Mouse (Mus musculus): ENCODE measurements at regions not wholly inside any gene's neighbourhood (a gene's known extent, or its start where the extent isn't known, plus 50 kb on each side); places are given as distances from the start of the nearest gene placed in this dataset.
A peak's percentile ranks its signal among the peaks of the same experiment; 100 is the strongest.

- Histone ChIP-seq H3K4me3 (ENCODE audit: low read depth, low read length) (no peak overlapping the region), H3K36me3 (replicated peaks; ENCODE audit: control insufficient read depth, insufficient read depth, low read length) (no peaks in the 10 kb centered on the region), H3K27ac (ENCODE audit: low read depth) (no peak overlapping the region), H3K9ac (replicated peaks; ENCODE audit: low read depth, low read length) (no peak overlapping the region), H3K27me3 (ENCODE audit: control insufficient read depth, insufficient read depth, low read length) (no peaks in the 10 kb centered on the region), H3K9me3 (replicated peaks; ENCODE audit: control insufficient read depth, low read length) (no peaks in the 10 kb centered on the region), H3K4me1 (ENCODE audit: control insufficient read depth, insufficient read depth) (no peaks in the 10 kb centered on the region), H3K4me2 (ENCODE audit: low read depth, low read length) (no peak overlapping the region)
- ATAC-seq (ENCODE audit: insufficient read depth, low read depth) = no peak
- 64% methylated on average over 5 of the region's 5 CpGs for WGBS
- no peak for DNase-seq (ENCODE audit: low spot score)
- TF ChIP-seq CTCF (IDR thresholded peaks at IDR 0.05; ENCODE audit: low read depth) = no peak
- no peak for TF ChIP-seq EP300 (IDR thresholded peaks at IDR 0.05; ENCODE audit: low read depth)
These were observed 362.0 kb upstream of the Chd6 start for GRCm38 (mm10) chr2:161470844-161471243.

- DNase-seq (ENCODE audit: low spot score) = peak; percentile 16
- H3K4me3 ChIP-seq (ENCODE audit: low read depth, low read length) = no peak overlapping the region
These were observed 361.1 kb upstream of the Chd6 start for GRCm38 (mm10) chr2:161470025-161470424.

GRCm38 (mm10) chr2:161467035-161467434 is 358.2 kb upstream of the Chd6 start:
- H3K4me1 ChIP-seq (ENCODE audit: control insufficient read depth, insufficient read depth) = no peaks in the 10 kb centered on the region
- H3K27ac ChIP-seq (ENCODE audit: low read depth) = no peak overlapping the region
- no peak for TF ChIP-seq EP300 (IDR thresholded peaks at IDR 0.05; ENCODE audit: low read depth)
- TF ChIP-seq CTCF (IDR thresholded peaks at IDR 0.05; ENCODE audit: low read depth) = no peak
- ATAC-seq (ENCODE audit: insufficient read depth, low read depth) (no peak), DNase-seq (ENCODE audit: low spot score) (no peak)
- no peak overlapping the region for H3K9ac ChIP-seq (replicated peaks; ENCODE audit: low read depth, low read length)
- H3K36me3 ChIP-seq (replicated peaks; ENCODE audit: control insufficient read depth, insufficient read depth, low read length) = no peaks in the 10 kb centered on the region
- H3K27me3 ChIP-seq (ENCODE audit: control insufficient read depth, insufficient read depth, low read length) = no peaks in the 10 kb centered on the region
- H3K4me3 ChIP-seq (ENCODE audit: low read depth, low read length) = no peak overlapping the region
- WGBS = 70% methylated on average over 1 of the region's 1 CpGs
- H3K4me2 ChIP-seq (ENCODE audit: low read depth, low read length) = no peak overlapping the region
- H3K9me3 ChIP-seq (replicated peaks; ENCODE audit: control insufficient read depth, low read length) = no peaks in the 10 kb centered on the region

More at GRCm38 (mm10) chr2:161470025-161470424, 361.1 kb upstream of the Chd6 start:
- H3K4me1 ChIP-seq (ENCODE audit: control insufficient read depth, insufficient read depth) = no peaks in the 10 kb centered on the region
- no peak overlapping the region for H3K4me2 ChIP-seq (ENCODE audit: low read depth, low read length)
- WGBS = 16% methylated on average over 2 of the region's 2 CpGs
- H3K9ac ChIP-seq (replicated peaks; ENCODE audit: low read depth, low read length) = no peak overlapping the region
- no peaks in the 10 kb centered on the region for H3K27me3 ChIP-seq (ENCODE audit: control insufficient read depth, insufficient read depth, low read length)
- no peaks in the 10 kb centered on the region for H3K9me3 ChIP-seq (replicated peaks; ENCODE audit: control insufficient read depth, low read length)
- TF ChIP-seq EP300 (IDR thresholded peaks at IDR 0.05; ENCODE audit: low read depth) (no peak), CTCF (IDR thresholded peaks at IDR 0.05; ENCODE audit: low read depth) (peak; percentile 77)
- no peaks in the 10 kb centered on the region for H3K36me3 ChIP-seq (replicated peaks; ENCODE audit: control insufficient read depth, insufficient read depth, low read length)
- ATAC-seq (ENCODE audit: insufficient read depth, low read depth) = no peak
- H3K27ac ChIP-seq (ENCODE audit: low read depth) = no peak overlapping the region

- 82% methylated on average over 4 of the region's 4 CpGs for WGBS
- Histone ChIP-seq H3K4me1 (ENCODE audit: control insufficient read depth, insufficient read depth) (no peaks in the 10 kb centered on the region), H3K9me3 (replicated peaks; ENCODE audit: control insufficient read depth, low read length) (no peaks in the 10 kb centered on the region), H3K27ac (ENCODE audit: low read depth) (no peak overlapping the region), H3K9ac (replicated peaks; ENCODE audit: low read depth, low read length) (no peak overlapping the region), H3K27me3 (ENCODE audit: control insufficient read depth, insufficient read depth, low read length) (no peaks in the 10 kb centered on the region), H3K4me3 (ENCODE audit: low read depth, low read length) (no peak overlapping the region), H3K36me3 (replicated peaks; ENCODE audit: control insufficient read depth, insufficient read depth, low read length) (no peaks in the 10 kb centered on the region), H3K4me2 (ENCODE audit: low read depth, low read length) (no peak overlapping the region)
- DNase-seq (ENCODE audit: low spot score) = no peak
- no peak for ATAC-seq (ENCODE audit: insufficient read depth, low read depth)
- TF ChIP-seq CTCF (IDR thresholded peaks at IDR 0.05; ENCODE audit: low read depth) = no peak
- TF ChIP-seq EP300 (IDR thresholded peaks at IDR 0.05; ENCODE audit: low read depth) = no peak
These were observed 351.7 kb upstream of the Chd6 start for GRCm38 (mm10) chr2:161460600-161460999.

- DNase-seq (ENCODE audit: low spot score) (no peak), ATAC-seq (ENCODE audit: insufficient read depth, low read depth) (no peak)
- Histone ChIP-seq H3K4me1 (ENCODE audit: control insufficient read depth, insufficient read depth) (no peaks in the 10 kb centered on the region), H3K4me2 (ENCODE audit: low read depth, low read length) (no peak overlapping the region), H3K27ac (ENCODE audit: low read depth) (no peak overlapping the region), H3K4me3 (ENCODE audit: low read depth, low read length) (no peak overlapping the region), H3K27me3 (ENCODE audit: control insufficient read depth, insufficient read depth, low read length) (no peaks in the 10 kb centered on the region), H3K36me3 (replicated peaks; ENCODE audit: control insufficient read depth, insufficient read depth, low read length) (no peaks in the 10 kb centered on the region), H3K9ac (replicated peaks; ENCODE audit: low read depth, low read length) (no peak overlapping the region), H3K9me3 (replicated peaks; ENCODE audit: control insufficient read depth, low read length) (no peaks in the 10 kb centered on the region)
- 72% methylated on average over 6 of the region's 6 CpGs for WGBS
- TF ChIP-seq EP300 (IDR thresholded peaks at IDR 0.05; ENCODE audit: low read depth) (no peak), CTCF (IDR thresholded peaks at IDR 0.05; ENCODE audit: low read depth) (no peak)
These were observed 345.6 kb upstream of the Chd6 start for GRCm38 (mm10) chr2:161454466-161454865.

GRCm38 (mm10) chr2:161433816-161434215 is 324.9 kb upstream of the Chd6 start:
- Histone ChIP-seq H3K4me3 (ENCODE audit: low read depth, low read length) (no peak overlapping the region), H3K9me3 (replicated peaks; ENCODE audit: control insufficient read depth, low read length) (no peaks in the 10 kb centered on the region), H3K36me3 (replicated peaks; ENCODE audit: control insufficient read depth, insufficient read depth, low read length) (no peaks in the 10 kb centered on the region), H3K27me3 (ENCODE audit: control insufficient read depth, insufficient read depth, low read length) (no peaks in the 10 kb centered on the region), H3K4me2 (ENCODE audit: low read depth, low read length) (no peak overlapping the region), H3K4me1 (ENCODE audit: control insufficient read depth, insufficient read depth) (no peaks in the 10 kb centered on the region), H3K9ac (replicated peaks; ENCODE audit: low read depth, low read length) (no peak overlapping the region), H3K27ac (ENCODE audit: low read depth) (no peak overlapping the region)
- TF ChIP-seq EP300 (IDR thresholded peaks at IDR 0.05; ENCODE audit: low read depth) (no peak), CTCF (IDR thresholded peaks at IDR 0.05; ENCODE audit: low read depth) (no peak)
- ATAC-seq (ENCODE audit: insufficient read depth, low read depth) (no peak), DNase-seq (ENCODE audit: low spot score) (no peak)
- 55% methylated on average over 9 of the region's 9 CpGs for WGBS

All from heart, postnatal 0 days (tissue).